Mouse (Mus musculus) left cerebral cortex, postnatal 10 days (tissue): ENCODE measurements around the gene A730015C16Rik. TPM values are rescaled to one million over a fixed set of nuclear protein-coding genes. Genes with fewer than 3 reads are reported as not detected.

ENCODE experiments used
- DNase-seq, 2 experiments: peaks; one replicate each; pipeline ENCODE4 v3.0.0; 2021 to 2022; ENCODE audit warnings: low spot score in 2 of 2, mixed read lengths in 1 of 2; ENCODE audit errors: extremely low spot score in 1 of 2
- intact Hi-C: fragments of 180-260 bp; cut with DNase I; formaldehyde crosslinking; loops from one replicate; pipeline ENCODE4 v1.15.1; 2025
- total RNA-seq, 2 experiments: library from RNA; stranded (reverse); gene quantifications; 2 replicates each; pipeline ENCODE4 v1.2.3; 2021

A730015C16Rik gene
- total RNA-seq, 2 experiments from 2014 or later, result 0.28 to 0.56 TPM

GRCm38 (mm10) chr4:108833828-108834114 is 14.6 kb downstream of the A730015C16Rik start:
- intact Hi-C loops, result no loop called here

DNA sequence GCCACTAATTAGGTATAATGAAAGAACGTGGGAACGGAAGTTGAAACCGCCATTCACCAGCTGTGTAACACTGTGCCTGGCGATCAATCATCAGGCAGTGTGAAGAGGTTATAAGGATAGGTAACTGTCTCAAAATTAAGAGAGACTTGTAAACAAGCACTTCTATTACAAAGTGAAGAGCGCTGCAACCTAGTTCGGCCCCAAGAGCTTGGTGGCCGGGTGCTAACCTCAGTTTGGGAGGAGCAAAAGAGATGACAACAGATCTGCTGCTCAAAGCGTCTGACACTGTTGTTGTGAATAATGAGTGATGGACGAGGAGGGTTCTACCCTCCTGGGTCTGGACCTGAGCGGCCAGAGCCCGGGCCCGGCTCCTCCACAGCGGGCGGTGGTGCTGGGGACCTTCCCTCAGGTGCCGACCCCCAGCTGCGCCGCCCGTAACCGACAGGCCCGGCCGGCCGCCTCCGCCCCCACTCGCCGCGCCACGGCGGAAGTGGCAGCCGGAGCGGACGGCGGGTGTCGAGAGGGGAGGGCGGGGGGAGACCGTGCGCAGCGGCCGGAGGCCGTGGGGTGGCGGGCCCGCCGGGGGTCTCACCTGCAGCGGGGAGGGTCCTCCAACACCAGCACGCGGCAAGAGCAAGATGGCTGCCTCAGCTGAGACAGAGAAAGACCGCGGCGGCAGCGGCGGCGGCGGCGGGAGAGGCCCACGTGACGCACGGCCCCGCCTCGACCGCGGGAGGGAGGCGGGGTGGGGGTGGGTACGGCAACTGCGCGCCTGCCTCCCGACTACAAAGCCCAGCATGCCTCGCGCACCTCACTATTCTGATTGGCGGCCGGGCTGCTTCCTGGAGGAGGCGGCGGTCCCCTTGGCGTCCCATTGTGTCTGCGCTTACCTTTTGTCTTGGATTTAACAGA is 15.2 kb downstream of the A730015C16Rik start, which contains the start of gene Btf3l4:
Btf3l4 (minus strand) TSS at position 699 of the 912 bp plus-strand sequence.
- intact Hi-C loops, result no loop called here
- peak; percentile 89 to 95 for DNase-seq

More at GRCm38 (mm10) chr4:108833828-108834114, 14.6 kb downstream of the A730015C16Rik start:
- no peak for DNase-seq

DNA sequence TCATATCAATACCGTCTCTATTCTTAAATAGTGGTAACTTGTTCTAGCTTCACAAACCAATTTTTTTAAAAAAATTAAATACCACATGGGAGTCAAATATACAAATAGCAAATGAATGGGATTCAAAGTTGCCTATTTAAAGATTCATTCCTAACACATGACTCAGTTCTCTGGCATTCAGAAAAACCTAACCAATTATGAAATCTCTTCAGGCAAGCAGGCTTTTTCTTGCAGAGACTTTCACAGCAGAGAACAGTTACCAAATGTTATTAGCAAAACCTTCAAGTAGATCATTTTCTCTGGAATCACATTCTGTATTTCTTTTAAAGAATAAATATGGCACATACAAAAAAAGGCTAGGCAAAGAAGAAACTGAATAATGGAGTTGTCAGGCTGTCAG is 17.7 kb downstream of the A730015C16Rik start:
- DNase-seq, result no peak
- intact Hi-C loops, result no loop called here

DNA sequence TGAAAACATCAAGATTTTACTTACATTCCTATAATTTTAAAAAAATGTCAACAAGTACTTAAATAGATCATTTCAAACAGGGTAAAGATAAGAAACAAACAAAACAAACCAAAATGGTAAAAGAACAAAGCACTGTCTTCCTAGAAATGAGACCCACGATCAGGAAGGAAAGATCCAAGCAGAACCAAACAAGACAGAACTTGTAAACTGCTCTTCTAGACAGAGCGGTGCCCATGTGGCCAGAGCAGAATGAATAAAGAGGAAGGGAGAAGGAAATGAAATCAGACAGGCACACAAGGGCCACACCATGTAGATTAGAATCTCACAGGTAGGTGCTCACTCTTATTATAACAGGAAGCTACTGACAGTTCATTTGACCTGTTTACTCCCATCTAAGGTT is 21.8 kb downstream of the A730015C16Rik start:
- intact Hi-C loops, result no loop called here
- DNase-seq, result no peak

DNA sequence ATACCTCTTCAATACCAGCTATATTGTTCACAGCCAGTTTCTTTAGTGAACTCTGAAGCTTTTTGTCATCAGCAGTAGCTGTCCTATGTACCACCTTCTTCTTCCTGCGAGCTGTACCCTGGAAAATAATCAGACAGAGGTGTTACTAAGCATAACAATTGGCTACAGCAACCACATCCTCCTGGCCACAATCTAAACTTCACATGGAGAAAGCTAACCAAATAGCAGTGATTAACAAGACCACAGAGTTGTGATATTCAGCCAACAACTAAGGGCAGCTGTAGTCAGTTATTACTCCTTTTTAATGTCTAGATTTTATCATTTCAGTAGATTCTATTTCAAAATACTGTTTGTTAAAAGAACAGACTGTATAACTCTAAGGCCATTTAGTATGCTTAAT is 22.3 kb downstream of the A730015C16Rik start:
- intact Hi-C loops, result no loop called here
- DNase-seq, result no peak

- no peak for DNase-seq
- intact Hi-C loops, result no loop called here
Measured at GRCm38 (mm10) chr4:108825677-108826076, 22.7 kb downstream of the A730015C16Rik start.

GRCm38 (mm10) chr4:108811550-108811949 is 36.9 kb downstream of the A730015C16Rik start:
- DNase-seq, result no peak
- intact Hi-C loops, result no loop called here

DNA sequence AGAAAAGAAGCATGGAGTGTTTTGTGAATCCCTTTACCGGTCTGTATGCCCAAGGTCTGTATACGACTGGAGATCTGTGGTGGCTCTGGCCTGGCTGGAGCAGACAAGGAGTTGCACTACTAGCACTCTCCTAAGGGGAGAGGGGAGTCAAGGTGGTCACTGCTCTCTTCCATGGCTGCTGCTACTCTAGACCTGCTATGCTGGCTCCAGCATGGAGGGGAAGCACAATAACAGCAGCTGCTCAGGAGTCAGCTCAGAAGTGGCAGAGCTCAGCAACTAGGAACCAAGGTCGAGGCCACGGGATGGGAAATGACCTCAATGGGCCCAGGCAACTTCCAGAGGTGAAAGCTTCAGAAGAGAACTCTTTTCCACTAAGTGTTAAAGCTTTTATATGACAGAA is 37.3 kb downstream of the A730015C16Rik start:
- intact Hi-C loops, result no loop called here
- DNase-seq, result no peak

- intact Hi-C loops, result no loop called here
- DNase-seq, result no peak
Measured at GRCm38 (mm10) chr4:108803535-108803934, 44.9 kb downstream of the A730015C16Rik start.

DNA sequence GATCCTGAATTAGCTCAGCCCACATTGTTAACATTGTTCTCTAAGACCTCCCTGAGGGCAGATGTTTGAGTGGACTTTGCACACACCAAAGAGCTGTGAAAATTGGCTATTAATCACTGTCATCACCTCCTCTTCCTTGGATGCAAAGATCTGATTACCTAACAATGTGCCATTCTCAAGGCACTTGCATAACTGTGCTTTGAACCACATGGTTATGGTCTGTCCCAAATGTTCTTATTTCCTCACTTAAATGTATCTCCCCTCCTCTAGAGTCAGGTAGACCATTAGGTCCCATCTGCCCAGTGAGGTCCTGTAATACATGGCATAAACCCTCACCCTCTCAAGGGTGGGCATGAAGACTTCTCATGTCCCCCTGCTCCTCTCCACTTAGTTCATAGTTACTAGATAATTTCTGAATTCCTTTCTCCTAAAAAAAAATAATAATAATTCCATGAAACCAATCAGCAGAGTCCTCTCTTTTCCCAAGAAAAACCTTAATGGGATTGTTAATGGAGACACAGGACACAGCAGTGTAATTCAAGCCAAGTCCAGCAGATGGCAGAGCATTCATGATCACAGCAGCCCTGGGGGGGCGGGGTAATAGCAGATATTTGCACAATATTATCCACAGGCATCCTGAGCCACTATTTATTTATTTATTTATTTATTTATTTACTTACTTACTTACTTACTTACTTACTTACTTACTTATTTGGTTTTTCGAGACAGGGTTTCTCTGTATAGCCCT is 50.2 kb downstream of the A730015C16Rik start:
- intact Hi-C loops, result no loop called here

More for the DNA sequence above, 50.2 kb downstream of the A730015C16Rik start:
- peak; percentile 28 to 67 for DNase-seq

Other genes with a start within 250 kb of the A730015C16Rik start
- 10 to 100 TPM; 31.7 to 35.9 TPM for gene Cc2d1b, start 228.7 kb downstream of the A730015C16Rik start, total RNA-seq
- gene 3110021N24Rik, start 129.0 kb downstream of the A730015C16Rik start, total RNA-seq, result 1 to 10 TPM in 1 of 2 experiments, under 1 TPM in 1; 0.66 to 1.1 TPM
- gene Zfyve9, start 67.8 kb downstream of the A730015C16Rik start, total RNA-seq, result 10 to 100 TPM; 50.4 to 50.8 TPM
- gene Btf3l4, start 15.0 kb downstream of the A730015C16Rik start, total RNA-seq, result 100 to 1,000 TPM; 101 to 105 TPM
- gene Txndc12, start 14.0 kb downstream of the A730015C16Rik start, total RNA-seq, result 10 to 100 TPM; 43.8 to 47.8 TPM
- 10 to 100 TPM; 17.3 to 17.5 TPM for gene Kti12, start 834 bp downstream of the A730015C16Rik start, total RNA-seq
- 100 to 1,000 TPM; 152 to 156 TPM for gene Rab3b, start 30.4 kb upstream of the A730015C16Rik start, total RNA-seq
- 100 to 1,000 TPM; 155 to 157 TPM for gene Nrd1, start 152.0 kb upstream of the A730015C16Rik start, total RNA-seq